Mouse (Mus musculus): Measurements from ENCODE around the gene Leo1. TPM values are rescaled to one million over a fixed set of nuclear protein-coding genes. Genes with fewer than 3 reads are reported as not detected.
A peak's percentile ranks its signal among the peaks of the same experiment; 100 is the strongest.

Leo1 gene
- polyA plus RNA-seq (2015; fragmentation: Nextera tagmentation; extraction: Ambion mirVana): 12.7 and 13.1 TPM in 2 replicates

DNA sequence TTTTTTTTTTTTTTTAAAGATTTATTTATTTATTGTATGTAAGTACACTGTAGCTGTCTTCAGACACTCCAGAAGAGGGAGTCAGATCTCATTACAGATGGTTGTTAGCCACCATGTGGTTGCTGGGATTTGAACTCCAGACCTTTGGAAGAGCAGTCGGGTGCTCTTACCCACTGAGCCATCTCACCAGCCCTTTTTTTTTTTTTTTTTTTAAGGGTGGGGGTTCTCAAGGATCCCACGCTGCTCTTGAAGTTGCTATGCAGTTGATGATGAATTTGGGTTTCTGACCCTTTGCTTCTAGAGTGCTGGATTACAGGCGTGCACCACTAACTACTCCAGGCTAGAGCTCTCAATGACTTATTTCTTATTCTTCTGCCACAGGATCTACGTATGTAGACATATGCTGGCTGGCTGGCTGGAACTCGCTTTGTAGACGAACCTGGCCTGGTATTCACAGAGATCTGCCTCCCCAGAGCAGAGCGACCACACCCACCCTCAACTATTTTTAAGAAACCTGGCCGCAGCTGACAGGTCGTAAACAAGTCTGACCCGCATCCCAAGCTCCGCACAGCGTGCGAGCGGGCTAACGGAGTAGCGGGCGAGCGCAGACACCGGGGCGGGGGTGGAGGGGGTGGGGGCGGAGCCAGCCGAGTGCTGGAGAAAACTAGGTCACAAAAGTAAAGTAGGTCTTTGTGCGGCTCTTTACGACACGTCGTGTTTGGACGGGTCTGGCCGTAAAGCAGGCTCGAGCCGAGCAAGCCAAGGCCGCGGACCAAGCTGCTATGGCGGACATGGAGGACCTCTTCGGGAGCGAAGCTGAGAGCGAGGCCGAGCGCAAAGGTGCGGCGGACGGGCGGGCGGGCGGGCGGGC, at the start of gene Leo1:
TSS of gene Leo1 (plus strand) at position 729 of the 871 bp plus-strand sequence.
- peak within 1 kb of the TSS; percentile 86 for H3K9ac ChIP-seq
- H3K36me3 ChIP-seq (replicated peaks): peaks cover 10% of the 10 kb centered on the region
- peak within 1 kb of the TSS; percentile 80 for H3K4me2 ChIP-seq
- H3K9me3 ChIP-seq (replicated peaks): no peaks in the 10 kb centered on the region
- peak within 1 kb of the TSS; percentile 84 for H3K4me3 ChIP-seq (replicated peaks)
- no peaks in the 10 kb centered on the region; the same call in 1 of the 2 replicates for H3K27me3 ChIP-seq
- under 1% methylated on average over 45 of the region's 45 CpGs for WGBS (ENCODE audit: insufficient replicate concordance)
- peak within 1 kb of the TSS; percentile 84 for H3K27ac ChIP-seq (replicated peaks)
- peak; percentile 88 for ATAC-seq (ENCODE audit: insufficient read depth)
- peaks cover 35% of the 10 kb centered on the region for H3K4me1 ChIP-seq (replicated peaks)

DNA sequence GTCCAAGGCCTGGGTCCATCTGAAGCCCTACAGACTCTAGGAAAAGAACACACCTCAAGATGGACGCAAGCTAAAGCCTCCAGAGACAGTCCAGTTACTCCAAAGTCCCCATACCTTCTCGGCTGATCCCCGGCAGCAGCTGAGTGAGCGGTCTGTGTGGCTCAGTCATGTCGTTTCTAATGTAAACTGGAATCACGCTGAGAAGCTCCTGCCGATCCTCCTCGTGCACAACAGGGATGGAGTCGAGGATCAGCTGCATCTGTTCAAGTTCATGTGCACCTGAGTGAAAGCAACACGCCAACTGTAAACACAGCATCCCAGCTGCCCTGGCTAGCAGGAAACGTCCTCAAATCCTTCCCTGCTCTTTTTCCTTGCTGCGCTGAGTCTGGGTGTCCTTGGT, 48.1 kb upstream of the Leo1 start:
- WGBS (ENCODE audit: insufficient replicate concordance): 78% methylated on average over 12 of the region's 12 CpGs
- Histone ChIP-seq H3K9ac (no peak overlapping the region), H3K4me1 (replicated peaks) (no peaks in the 10 kb centered on the region), H3K4me3 (replicated peaks) (no peak overlapping the region), H3K27me3 (no peaks in the 10 kb centered on the region), H3K4me2 (no peak overlapping the region), H3K36me3 (replicated peaks) (peaks cover 76% of the 10 kb centered on the region), H3K9me3 (replicated peaks) (no peaks in the 10 kb centered on the region), H3K27ac (replicated peaks) (no peak overlapping the region)
- no peak for ATAC-seq (ENCODE audit: insufficient read depth)

- Histone ChIP-seq H3K36me3 (replicated peaks) (peaks cover 53% of the 10 kb centered on the region), H3K9ac (no peak overlapping the region)
- ATAC-seq (ENCODE audit: insufficient read depth): no peak
These were observed 45.4 kb upstream of the Leo1 start for GRCm38 (mm10) chr9:75395971-75396370.

DNA sequence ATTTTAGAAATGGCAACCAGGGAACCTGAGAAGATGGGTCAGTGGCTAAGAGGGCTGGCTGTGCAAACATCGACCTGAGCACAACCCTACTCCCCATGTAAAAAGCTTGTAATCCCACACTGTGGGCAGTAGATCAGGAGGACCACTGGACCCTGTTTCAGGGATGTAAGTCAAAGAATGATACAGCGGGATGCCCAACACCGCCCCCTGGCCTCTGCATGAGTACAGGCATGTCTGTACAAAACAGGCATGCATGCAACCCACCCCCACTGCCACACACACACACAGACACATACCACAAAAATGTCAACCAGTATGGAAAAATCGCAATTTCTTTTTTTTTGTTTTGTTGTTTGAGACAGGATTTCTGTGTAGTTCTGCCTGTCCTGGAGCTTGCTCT, 42.3 kb upstream of the Leo1 start:
- peaks cover 27% of the 10 kb centered on the region for H3K36me3 ChIP-seq (replicated peaks)
- H3K9me3 ChIP-seq (replicated peaks): no peaks in the 10 kb centered on the region
- no peak overlapping the region for H3K9ac ChIP-seq
- ATAC-seq (ENCODE audit: insufficient read depth): no peak
- no peak overlapping the region for H3K4me2 ChIP-seq
- H3K4me1 ChIP-seq (replicated peaks): peaks cover 14% of the 10 kb centered on the region; the same call in 1 of the 2 replicates
- no peak overlapping the region for H3K27ac ChIP-seq (replicated peaks)
- no peak overlapping the region for H3K4me3 ChIP-seq (replicated peaks)
- 81% methylated on average over 4 of the region's 4 CpGs for WGBS (ENCODE audit: insufficient replicate concordance)
- H3K27me3 ChIP-seq: no peaks in the 10 kb centered on the region

More at GRCm38 (mm10) chr9:75395971-75396370, 45.4 kb upstream of the Leo1 start:
- Histone ChIP-seq H3K4me2 (no peak overlapping the region), H3K27me3 (no peaks in the 10 kb centered on the region), H3K27ac (replicated peaks) (no peak overlapping the region), H3K4me1 (replicated peaks) (no peaks in the 10 kb centered on the region; the same call in 1 of the 2 replicates), H3K9me3 (replicated peaks) (no peaks in the 10 kb centered on the region), H3K4me3 (replicated peaks) (no peak overlapping the region)
- WGBS (ENCODE audit: insufficient replicate concordance): 52% methylated on average over 6 of the region's 6 CpGs

DNA sequence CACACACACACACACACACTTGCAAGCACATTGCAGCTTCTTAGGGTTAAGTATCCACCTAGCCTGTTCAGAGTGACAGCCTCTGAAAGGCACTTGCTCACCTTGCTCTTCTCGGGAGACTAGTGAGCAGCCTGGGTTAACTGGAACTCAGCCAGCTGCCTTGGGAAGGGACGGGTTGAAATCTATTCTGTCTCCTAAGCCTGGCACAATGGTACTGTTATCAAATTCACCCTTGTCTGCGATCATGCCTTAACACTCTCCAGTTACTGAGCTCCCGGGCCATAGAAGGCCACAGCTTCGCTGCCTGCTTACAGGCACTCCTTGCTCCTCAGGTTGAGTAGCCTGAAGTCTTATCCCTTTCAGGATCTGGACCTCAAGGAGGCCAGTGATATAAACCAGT, 40.7 kb upstream of the Leo1 start:
- Histone ChIP-seq H3K4me1 (replicated peaks) (peaks cover 26% of the 10 kb centered on the region), H3K9ac (no peak overlapping the region), H3K9me3 (replicated peaks) (no peaks in the 10 kb centered on the region), H3K27ac (replicated peaks) (no peak overlapping the region), H3K4me2 (no peak overlapping the region), H3K27me3 (no peaks in the 10 kb centered on the region), H3K4me3 (replicated peaks) (no peak overlapping the region), H3K36me3 (replicated peaks) (peaks cover 16% of the 10 kb centered on the region)
- 28% methylated on average over 5 of the region's 5 CpGs for WGBS (ENCODE audit: insufficient replicate concordance)
- ATAC-seq (ENCODE audit: insufficient read depth): no peak

DNA sequence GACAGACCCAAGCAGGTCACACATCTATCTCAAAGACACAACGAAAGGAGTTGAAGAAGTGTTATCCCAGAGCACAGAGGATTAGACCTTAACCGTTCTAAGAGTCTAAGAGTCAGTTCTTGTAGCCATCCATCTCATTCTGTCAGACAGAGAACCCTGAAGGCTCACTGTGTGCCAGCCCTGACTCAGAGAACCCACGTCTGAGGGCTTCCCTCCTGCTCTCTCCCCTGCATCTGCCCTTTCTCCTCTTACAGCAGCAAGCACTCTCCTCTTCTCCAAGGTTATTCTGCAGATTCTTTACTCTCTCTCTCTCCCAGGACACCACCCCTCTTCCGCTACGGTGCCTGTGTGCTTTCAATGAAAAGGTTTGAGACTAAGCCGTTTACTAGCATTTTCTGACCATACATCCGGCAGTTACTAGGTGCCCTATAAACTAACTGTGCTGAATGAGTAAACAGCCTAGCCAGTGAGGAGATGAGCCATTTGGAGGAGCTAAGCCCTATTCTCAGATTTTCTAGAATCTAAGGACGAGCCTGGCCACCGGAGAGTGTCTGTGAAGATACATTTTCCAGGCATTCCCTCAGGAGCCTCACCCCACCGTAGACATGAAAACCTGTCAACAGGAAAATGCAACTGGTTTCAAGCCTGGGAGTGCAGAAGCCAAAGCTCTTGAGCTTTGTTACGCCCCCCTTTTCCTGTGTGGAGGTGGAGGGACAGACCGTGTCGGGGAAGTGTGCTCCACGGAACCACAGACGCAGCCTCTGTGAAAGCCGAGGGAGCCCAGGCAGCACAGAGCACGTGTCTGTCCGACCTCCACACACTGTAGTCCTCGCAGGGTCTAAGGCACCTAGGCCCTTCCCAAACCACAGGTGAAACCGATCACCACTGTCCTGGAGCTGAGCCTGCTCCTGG, 39.5 kb upstream of the Leo1 start:
- Histone ChIP-seq H3K9me3 (replicated peaks) (no peaks in the 10 kb centered on the region), H3K4me3 (replicated peaks) (no peak overlapping the region), H3K4me1 (replicated peaks) (peaks cover 26% of the 10 kb centered on the region), H3K4me2 (no peak overlapping the region), H3K27me3 (no peaks in the 10 kb centered on the region), H3K36me3 (replicated peaks) (peaks cover 9% of the 10 kb centered on the region), H3K27ac (replicated peaks) (no peak overlapping the region), H3K9ac (no peak overlapping the region)
- ATAC-seq (ENCODE audit: insufficient read depth): no peak; the same call in 1 of the 2 replicates
- WGBS (ENCODE audit: insufficient replicate concordance): 43% methylated on average over 20 of the region's 20 CpGs

- Histone ChIP-seq H3K4me3 (replicated peaks) (no peak overlapping the region), H3K9ac (no peak overlapping the region), H3K4me2 (no peak overlapping the region), H3K36me3 (replicated peaks) (no peaks in the 10 kb centered on the region), H3K4me1 (replicated peaks) (peaks cover 36% of the 10 kb centered on the region), H3K27me3 (no peaks in the 10 kb centered on the region), H3K27ac (replicated peaks) (no peak overlapping the region), H3K9me3 (replicated peaks) (no peaks in the 10 kb centered on the region)
- no peak for ATAC-seq (ENCODE audit: insufficient read depth)
- 74% methylated on average over 3 of the region's 3 CpGs for WGBS (ENCODE audit: insufficient replicate concordance)
These were observed 37.8 kb upstream of the Leo1 start for GRCm38 (mm10) chr9:75403520-75403919.

- H3K9ac ChIP-seq: no peak overlapping the region
- no peak overlapping the region for H3K4me2 ChIP-seq
- no peak for ATAC-seq (ENCODE audit: insufficient read depth)
- H3K36me3 ChIP-seq (replicated peaks): no peaks in the 10 kb centered on the region
- no peaks in the 10 kb centered on the region for H3K9me3 ChIP-seq (replicated peaks)
- peaks cover 59% of the 10 kb centered on the region for H3K4me1 ChIP-seq (replicated peaks)
- no peak overlapping the region for H3K4me3 ChIP-seq (replicated peaks)
- no peak overlapping the region for H3K27ac ChIP-seq (replicated peaks)
- no peaks in the 10 kb centered on the region for H3K27me3 ChIP-seq
- 70% methylated on average over 2 of the region's 2 CpGs for WGBS (ENCODE audit: insufficient replicate concordance)
These were observed 35.2 kb upstream of the Leo1 start for GRCm38 (mm10) chr9:75406121-75406520.

GRCm38 (mm10) chr9:75407803-75408202, 33.5 kb upstream of the Leo1 start:
- H3K9ac ChIP-seq: no peak overlapping the region

GRCm38 (mm10) chr9:75408204-75408826, 33.0 kb upstream of the Leo1 start:
- Histone ChIP-seq H3K4me3 (replicated peaks) (peak overlapping the region; percentile 92), H3K9me3 (replicated peaks) (no peaks in the 10 kb centered on the region), H3K27me3 (no peaks in the 10 kb centered on the region), H3K9ac (peak overlapping the region; percentile 84), H3K4me2 (peak overlapping the region; percentile 85), H3K27ac (replicated peaks) (peak overlapping the region; percentile 96; the same call in 1 of the 2 replicates), H3K4me1 (replicated peaks) (peaks cover 53% of the 10 kb centered on the region), H3K36me3 (replicated peaks) (no peaks in the 10 kb centered on the region)
- no peak for ATAC-seq (ENCODE audit: insufficient read depth)
- 2% methylated on average over 11 of the region's 11 CpGs for WGBS (ENCODE audit: insufficient replicate concordance)

More at GRCm38 (mm10) chr9:75407803-75408202, 33.5 kb upstream of the Leo1 start:
- Histone ChIP-seq H3K27me3 (no peaks in the 10 kb centered on the region), H3K27ac (replicated peaks) (no peak overlapping the region), H3K4me3 (replicated peaks) (peak overlapping the region; percentile 92), H3K36me3 (replicated peaks) (no peaks in the 10 kb centered on the region), H3K4me1 (replicated peaks) (peaks cover 53% of the 10 kb centered on the region), H3K4me2 (peak overlapping the region; percentile 85), H3K9me3 (replicated peaks) (no peaks in the 10 kb centered on the region)
- ATAC-seq (ENCODE audit: insufficient read depth): no peak
- WGBS (ENCODE audit: insufficient replicate concordance): 8% methylated on average over 10 of the region's 10 CpGs
